Mouse (Mus musculus): Measurements from ENCODE around the gene Unc5cl. TPM values are rescaled to one million over a fixed set of nuclear protein-coding genes. Genes with fewer than 3 reads are reported as not detected.

Gene Unc5cl
- total RNA-seq, 2 experiments from 2014 or later = 0.11 to 0.27 TPM

DNA sequence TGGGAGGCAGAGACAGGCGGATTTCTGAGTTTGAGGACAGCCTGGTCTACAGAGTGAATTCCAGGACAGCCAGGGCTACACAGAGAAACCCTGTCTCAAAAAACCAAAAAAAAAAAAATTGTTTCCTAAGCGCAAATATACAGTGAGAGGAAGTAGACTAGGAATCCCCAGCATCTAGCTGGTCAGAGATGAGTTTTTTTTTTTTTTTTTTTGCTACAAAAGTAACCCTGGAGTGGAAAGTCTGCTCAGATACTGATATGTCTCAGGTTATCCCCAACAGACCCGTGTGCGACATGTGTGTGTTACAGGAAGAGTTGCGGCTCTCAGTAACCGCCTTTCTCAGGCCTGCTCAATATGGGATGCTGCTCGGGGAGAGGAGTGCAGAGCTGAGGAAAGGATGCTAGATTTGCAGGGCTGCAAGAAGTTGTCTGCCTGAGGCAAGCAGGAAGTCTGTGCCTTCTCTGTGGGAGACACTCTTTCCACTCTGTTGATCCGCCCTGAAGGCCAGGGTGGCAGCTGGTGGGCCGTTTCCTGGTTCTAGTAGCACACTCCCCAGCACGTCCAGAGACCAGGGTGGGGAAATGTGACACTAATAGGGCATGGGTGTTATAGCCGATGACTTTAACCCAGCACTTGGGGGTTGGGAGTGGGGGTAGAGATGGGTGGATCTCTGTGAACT, 26.7 kb upstream of the Unc5cl start:
- intact Hi-C loops (cut with DNase I) = no loop called here
- no peak for DNase-seq (ENCODE audit: low spot score in 2 of 2)

DNA sequence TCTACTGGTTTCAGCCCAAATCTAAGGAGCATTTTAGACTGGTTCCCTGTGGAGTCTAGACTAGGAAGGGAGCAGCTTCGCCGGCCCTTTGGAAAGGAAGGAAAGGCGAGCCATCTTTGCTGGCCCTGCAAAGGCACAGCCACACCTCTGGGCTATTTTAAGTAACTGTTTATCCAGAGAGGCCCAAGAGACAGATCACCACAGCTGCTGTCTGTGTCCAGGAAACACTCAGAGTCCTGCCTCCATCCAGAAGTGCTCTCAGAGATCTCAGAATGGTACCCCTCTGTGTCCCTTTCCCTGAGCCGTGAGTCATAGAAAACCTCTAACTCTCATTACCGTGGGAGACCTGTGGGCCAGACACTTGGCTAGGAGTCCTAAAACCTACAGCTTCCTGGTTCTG, 24.3 kb upstream of the Unc5cl start:
- intact Hi-C loops (cut with DNase I) = no loop called here
- DNase-seq (ENCODE audit: low spot score in 2 of 2) = no peak

DNA sequence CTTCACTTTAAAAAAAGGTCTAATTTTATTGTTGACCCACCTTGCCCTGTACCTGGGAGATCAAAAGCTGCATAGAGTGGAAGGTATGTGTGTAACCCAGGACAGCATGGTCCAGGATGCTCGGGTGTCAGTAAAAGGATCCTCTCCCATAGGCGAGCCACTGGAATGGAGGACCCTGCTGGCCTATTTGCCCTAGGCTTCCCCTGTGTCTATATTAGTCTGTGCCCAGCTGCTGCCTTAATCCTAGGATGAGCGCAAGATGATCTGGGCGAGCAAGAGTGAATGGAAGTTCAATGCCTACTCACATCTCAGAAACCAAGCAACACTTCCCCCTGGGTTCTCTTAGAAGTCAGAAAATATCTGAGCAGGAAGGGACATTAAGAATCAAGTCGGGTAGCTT, 23.6 kb upstream of the Unc5cl start:
- no peak for DNase-seq (ENCODE audit: low spot score in 2 of 2)
- intact Hi-C loops (cut with DNase I) = no loop called here

DNA sequence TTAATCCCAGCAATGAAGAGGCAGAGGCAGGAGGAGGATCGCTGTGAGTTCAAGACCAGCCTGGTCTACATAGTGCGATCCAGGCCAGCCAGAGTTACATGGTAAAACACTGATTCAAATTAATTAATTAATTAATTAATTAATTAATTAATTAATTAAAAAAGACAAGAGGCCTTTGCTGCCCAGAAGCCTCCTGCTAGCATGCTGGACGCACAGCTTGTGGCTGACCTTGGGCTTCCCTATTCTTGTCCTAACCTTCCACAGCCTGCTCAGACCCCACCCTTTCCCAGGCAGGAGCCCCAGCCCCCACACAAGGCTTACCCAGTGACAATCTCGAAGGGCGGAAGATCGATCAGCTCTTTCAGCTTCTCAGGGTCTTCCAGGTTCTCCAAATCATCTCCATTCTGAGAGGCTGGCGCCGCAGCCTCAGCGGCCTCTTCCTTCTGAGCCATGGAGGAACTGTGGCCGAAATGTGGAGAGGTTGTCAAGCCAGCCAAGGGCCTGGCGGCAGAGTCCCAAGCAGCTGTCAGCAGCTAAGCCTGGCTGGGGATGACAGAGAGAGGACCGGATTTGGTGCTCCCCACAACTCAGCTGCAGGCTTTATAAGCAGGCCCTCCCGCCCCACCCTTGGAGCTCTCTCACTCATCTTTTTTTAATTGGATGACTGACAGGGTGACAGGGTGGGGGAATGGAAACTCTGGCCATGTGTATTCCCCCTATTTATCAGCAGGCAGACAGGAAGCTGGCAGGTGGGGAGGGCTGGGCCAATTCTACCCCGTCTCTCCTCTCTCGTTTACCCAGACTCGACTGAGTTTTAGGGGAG, 22.3 kb upstream of the Unc5cl start, which contains the start of gene Apobec2:
Gene Apobec2 (minus strand): TSS at position 773 of the 823 bp plus-strand sequence.
- intact Hi-C loops (cut with DNase I) = no loop called here
- no peak for DNase-seq (ENCODE audit: low spot score in 2 of 2)

DNA sequence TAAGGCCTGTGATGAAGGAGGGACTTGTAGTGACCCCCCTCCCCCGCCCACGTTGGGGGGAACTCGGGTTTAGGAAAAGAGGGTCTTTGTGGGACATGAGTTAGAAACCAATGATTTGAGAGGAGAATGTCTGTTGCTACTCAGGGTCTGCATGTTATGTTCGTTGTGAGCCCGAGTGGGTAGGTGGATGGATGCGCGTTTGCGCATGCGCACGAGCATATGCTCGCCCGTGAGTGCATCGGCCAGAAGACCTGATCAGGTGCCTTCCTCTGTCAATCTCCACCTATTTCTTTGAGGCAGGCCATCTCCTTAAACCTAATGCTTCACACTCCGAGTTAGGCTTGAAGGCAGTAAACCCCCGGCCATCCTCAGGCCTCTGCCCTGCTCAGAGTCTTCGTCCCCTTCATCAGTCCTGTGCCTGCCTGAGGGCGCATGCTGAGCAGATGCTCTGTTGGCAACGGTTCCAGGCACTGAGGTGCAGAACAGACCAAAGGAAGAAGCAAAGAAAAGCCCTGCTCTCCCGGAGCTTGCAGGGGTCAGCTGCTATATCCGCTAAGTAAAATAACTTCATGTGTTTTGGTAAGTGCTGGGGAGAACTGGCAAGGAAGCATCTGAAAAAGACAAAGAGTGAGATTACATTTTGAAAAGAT, 21.6 kb upstream of the Unc5cl start:
- intact Hi-C loops (cut with DNase I) = no loop called here
- DNase-seq (ENCODE audit: low spot score in 2 of 2) = no peak

DNA sequence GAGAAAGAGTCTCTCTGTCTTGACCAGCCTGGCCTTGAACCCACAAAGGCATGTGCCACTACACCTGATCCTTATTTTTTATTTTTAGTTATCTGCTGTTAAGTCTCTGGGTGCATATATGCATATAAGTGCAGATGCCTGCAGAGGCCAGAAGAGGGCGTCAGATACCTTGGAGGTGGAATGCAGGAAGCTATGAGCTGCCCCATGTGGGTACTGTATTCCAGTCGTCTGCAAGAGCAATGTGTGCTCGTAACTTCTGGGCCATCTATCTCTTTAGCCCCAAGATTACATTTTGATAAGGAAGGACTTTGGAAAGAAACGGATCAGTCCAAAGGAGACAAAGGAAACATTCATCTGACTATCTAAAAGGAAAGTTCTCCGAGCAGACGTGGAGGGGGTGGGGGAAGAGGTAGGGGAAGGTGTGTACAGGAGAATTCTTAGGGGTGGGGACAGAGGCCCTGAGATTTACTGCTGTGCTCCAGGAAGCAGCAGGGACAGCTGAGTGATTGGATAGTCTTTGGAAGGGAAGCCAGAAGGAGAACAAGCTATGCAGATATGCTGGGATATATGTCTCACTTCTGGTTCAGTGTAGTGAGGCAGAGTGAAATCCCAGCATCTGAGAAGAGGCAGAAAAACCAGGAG, 20.9 kb upstream of the Unc5cl start:
- no peak for DNase-seq (ENCODE audit: low spot score in 2 of 2)
- intact Hi-C loops (cut with DNase I) = no loop called here

DNA sequence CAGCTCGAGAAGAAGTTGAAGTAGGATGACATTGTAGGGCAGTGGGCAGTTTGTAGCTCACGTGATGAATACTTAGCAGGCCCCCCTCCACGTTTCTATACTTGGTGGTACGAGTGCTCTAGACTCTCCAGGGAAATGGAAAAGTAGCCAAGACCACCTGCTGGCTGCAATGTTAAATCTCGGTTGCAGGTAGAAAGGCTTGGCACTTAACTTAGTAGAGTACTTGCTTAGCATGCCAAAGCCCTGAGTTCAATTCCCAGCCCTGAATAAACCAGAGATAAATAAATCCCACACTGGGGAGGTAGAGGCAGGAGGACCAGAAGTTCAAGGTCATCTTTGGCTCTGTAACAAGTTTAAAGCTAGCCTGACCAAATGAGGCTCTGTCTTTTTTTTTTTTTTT, 20.2 kb upstream of the Unc5cl start:
- no peak for DNase-seq (ENCODE audit: low spot score in 2 of 2)
- intact Hi-C loops (cut with DNase I) = no loop called here

DNA sequence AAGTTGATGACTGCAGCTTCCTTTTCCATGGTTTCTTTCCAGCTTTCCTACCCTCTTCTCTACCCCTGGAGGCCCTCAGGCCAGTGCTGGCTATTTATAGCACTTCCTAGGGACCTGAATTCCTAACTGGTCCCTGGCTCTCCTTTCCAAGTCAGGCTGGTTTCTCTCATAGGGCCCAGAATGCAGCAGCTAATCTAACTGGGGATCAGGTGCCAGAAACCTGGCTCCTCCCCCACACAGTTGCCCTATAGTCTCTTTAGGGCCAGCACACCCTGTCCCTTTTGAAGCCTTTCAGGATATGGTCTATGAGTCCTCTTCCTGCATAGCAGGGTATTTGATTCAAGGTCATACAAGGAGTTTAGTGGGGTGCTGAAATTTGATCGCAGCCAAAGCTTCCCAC, 18.2 kb upstream of the Unc5cl start:
- intact Hi-C loops (cut with DNase I) = no loop called here
- no peak for DNase-seq (ENCODE audit: low spot score in 2 of 2)

DNA sequence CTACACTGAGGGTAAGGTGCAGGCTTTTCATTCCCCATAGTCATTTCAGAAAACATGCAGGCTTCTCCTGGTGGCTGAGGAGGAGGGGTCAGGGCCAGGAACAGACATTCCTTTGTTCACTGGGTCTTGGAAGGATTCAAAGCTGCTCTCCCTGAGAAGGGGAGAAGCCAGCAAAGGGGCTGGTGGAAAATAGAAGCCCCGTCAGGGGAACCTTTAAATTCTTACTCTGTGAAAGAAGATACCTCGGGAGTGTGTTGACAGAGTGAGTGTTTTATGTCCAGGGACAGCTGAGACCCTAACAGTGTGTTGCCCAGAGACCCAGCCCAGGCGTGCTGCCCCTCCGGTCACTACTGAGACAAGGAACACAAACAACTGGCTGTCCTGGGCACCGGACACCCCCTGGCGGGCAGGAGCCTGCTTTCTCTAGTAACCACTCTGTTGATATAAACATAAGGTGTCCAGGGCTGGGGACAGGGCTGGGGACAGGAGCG, 17.2 kb upstream of the Unc5cl start:
- no peak for DNase-seq (ENCODE audit: low spot score in 2 of 2)
- intact Hi-C loops (cut with DNase I) = no loop called here

DNA sequence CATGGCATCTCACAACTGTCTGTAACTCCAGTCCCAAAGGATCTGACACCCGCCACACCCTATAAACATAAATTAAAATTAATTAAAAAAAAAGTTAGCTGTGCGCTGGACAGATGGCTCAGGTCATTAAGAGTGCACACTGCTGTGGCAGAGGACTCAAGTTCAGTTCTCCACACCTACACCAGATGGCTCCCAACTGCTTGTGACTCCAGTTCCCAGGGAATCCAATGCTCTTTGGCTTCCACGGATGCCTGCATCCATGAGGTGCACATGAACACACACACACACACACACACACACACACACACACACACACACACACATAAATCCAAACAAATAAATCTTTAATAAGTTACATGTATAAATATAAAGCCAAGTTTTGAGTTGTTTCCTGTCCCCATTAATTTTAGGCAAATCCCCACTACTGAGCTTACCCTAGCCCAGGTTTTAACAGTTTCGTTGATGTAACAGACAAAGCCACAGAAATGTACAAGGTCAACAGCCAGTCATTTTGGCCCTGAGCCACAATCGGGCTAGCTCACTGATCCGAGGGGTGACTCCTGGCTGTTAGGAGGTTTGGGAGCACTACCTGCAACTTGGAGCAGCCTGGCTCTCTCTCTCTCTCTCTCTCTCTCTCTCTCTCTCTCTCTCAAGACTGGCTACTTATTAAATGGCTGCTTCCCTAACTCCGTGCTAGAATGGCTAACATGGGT, 11.8 kb upstream of the Unc5cl start:
- DNase-seq (ENCODE audit: low spot score in 2 of 2) = no peak
- intact Hi-C loops (cut with DNase I) = no loop called here

DNA sequence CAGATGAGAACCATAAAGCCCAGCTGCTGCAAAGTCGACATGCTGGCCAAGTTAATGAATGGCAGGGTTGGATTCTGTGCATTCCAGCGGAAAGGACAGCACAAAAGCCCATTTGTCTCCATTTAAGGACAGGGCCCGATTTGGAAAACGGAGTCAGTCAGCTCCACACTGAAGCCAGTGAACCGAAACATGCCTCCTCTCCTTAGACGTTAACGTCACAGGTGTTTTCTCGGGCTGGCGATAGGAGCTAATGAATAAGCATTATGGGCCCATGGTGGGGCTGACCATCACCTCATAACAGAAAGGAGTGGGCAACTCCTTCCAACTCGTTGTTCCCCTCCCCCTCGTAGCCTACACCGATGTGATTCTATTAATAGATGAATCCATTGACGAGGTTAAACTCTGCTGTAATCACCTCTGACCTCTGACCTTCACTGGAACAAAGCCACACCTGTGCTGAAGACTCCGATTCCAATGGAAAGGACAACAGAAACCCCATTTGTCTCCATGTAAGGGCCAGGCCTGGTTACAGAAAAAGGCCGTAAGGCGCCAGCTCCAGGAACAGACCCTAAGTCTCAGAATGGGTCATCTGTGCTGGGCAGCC, 11.1 kb upstream of the Unc5cl start:
- DNase-seq (ENCODE audit: low spot score in 2 of 2) = no peak
- intact Hi-C loops (cut with DNase I) = no loop called here

DNA sequence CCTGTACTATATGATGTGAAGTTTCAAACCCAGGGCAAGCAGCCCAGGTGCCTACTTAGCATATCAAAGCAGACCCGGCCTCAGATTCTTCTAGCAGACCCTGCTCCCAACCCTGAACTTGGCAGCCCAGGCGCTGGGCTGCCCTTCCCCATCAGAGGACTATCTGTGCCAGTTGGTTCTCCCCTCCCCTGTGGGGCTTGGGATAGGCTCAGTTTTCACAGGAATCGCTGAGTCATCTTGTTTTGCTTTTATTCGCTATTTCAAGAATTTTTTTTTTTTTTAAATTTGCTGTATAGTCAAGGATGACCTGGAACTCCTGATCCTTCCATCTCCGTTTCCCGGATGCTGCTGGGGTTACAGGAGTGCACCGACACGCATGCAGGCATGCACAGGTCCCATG, 7.0 kb upstream of the Unc5cl start:
- DNase-seq (ENCODE audit: low spot score in 2 of 2) = no peak
- intact Hi-C loops (cut with DNase I) = no loop called here

DNA sequence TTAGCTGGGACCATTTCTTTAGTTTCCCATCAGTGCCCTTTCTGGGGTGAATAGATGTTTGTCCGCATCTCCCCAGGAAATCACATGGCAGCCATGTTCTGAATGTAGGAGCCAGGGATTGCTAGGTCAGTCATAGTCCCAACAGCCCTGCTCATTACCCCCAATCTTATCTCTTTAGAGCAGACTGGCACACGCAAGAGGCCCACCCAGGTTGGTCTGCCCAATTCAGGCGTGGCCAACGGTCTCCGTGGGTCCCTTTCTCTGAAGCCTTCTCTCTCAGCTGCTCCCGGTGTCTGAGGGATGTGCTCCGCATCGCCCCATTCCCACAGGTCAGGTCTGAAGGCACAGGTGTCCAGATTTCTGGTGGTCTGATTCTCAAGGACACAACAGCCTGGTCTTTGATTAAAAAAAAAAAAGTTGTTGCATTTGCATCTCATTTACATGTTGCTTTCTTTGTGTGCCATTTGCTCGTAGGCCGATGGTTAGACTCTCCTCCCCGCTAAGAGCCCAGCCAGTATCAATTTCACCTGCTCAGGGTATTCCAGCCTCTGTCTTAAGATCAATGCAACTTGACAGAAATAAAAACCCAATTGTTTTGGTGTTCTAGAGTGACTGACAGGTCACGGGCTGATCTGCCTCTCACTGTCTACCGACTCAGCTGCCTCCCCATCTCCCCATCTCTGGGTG, 3.9 kb upstream of the Unc5cl start:
- intact Hi-C loops (cut with DNase I) = no loop called here
- DNase-seq (ENCODE audit: low spot score in 2 of 2) = no peak

DNA sequence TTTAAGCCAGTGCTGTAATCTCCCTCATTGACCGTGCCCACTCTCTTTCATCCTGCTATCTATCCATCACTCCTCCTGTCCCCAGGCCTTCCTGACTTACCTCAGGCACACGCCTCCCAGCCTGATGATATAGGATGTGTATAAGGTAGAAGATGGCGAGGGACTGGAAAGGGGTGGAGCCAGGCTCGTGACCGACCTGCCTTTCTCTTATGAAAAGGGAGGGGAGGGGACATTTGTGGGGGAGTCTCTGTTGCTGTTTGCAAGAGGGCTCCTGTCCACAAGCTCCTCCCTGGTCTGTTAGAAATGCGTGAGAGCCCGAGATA, 3.4 kb upstream of the Unc5cl start, which contains the start of gene Tspo2:
Gene Tspo2 (minus strand): TSS at position 170 of the 323 bp plus-strand sequence.
- intact Hi-C loops (cut with DNase I) = no loop called here
- DNase-seq (ENCODE audit: low spot score in 2 of 2) = no peak

DNA sequence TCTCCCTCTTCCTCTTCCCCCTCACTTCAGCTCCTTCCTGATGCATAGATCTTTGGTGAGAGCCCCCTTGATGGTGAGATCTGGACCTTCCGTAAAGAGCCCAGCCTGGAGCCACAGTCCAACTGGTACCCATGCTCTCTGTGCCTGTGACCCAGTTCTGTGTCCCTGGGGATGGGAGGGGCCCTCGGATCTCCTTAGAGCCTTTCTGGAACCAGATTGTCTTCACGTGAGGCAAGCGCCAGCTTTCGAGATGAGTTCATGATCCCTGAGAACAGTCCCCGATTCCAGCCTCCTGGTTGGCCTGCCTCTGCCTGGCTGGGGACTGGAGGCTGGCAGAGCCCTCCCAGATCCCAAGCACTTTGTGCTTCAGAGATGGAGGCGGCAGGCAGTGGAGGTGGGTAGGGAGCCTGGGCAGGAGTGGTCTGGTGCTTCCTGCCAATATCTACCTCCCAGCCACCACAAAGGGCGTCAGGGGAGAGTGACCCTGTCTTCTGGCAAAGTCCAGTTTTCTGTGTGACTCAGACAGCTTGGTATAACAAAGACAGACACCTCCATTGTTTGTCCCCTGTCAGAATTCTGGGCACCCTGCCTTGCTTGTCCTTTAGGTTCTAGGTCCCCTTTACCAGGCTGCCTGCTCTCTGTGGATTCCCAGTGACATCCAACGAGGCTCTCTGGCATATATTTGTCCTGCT, 2.8 kb upstream of the Unc5cl start:
- DNase-seq (ENCODE audit: low spot score in 2 of 2) = no peak
- intact Hi-C loops (cut with DNase I) = no loop called here

DNA sequence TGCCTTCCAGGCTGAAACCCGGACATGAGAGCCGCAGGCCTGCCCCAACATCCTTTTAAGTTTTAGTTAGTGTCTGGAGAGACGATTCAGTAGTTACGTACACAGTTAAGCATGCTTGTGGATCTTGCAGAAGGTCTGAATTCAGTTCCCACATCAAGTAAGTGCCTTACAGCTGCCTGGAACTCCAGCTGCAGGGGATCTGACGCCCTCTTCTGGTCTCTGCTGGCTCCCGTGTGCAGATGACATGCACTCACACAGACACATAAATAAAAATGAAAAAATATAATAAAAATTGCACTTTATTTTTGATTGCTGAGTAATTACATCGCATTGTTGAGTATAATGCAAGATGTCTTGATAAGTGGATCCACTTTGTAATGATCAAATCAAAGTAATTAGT, 1.2 kb upstream of the Unc5cl start:
- no peak for DNase-seq (ENCODE audit: low spot score in 2 of 2)
- intact Hi-C loops (cut with DNase I) = no loop called here

DNA sequence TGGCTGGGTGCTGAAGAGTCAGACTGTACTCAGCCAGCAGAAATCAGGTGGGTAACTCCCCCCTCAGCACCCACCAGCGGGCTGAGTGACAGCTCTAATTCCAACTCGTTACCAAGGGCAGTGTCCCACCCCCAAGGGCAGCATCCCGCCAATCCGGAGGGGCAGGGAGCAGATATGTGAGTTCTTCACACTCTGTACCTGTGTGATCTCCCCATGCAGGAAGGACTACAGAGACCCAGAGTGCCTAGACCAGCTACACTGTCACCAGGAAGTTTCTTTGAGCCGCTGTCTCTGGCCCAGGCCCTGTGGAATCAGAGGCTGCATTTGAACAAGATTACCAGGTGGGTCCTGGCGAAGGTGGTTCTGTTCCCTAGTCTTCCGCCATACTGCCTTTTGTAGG, 511 bp upstream of the Unc5cl start:
- DNase-seq (ENCODE audit: low spot score in 2 of 2) = no peak
- intact Hi-C loops (cut with DNase I) = no loop called here

DNA sequence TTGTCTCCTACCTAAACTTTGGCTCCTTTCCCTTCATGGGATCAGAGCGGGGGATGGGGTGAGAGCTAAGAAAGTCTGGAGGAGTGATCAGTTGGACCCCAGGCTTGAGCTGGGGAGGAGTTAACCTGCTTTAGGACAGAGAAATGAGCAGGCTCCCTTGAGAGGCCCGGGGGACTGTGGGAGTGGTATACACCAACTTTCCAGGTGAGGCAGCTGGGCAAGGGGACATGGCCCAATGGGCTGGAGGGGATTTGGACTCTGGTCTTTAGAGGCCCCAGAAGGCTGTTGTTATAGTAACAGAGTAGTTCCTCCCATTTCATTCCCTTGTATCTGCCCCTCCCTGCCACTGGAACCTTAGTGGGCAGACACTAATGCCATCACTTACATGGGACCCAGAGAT, 1.3 kb downstream of the Unc5cl start:
- no peak for DNase-seq (ENCODE audit: low spot score in 2 of 2)
- intact Hi-C loops (cut with DNase I) = no loop called here
